Mouse (Mus musculus): ENCODE results near the gene Oxct1.
A peak's percentile ranks its signal among the peaks of the same experiment; 100 is the strongest.

DNA sequence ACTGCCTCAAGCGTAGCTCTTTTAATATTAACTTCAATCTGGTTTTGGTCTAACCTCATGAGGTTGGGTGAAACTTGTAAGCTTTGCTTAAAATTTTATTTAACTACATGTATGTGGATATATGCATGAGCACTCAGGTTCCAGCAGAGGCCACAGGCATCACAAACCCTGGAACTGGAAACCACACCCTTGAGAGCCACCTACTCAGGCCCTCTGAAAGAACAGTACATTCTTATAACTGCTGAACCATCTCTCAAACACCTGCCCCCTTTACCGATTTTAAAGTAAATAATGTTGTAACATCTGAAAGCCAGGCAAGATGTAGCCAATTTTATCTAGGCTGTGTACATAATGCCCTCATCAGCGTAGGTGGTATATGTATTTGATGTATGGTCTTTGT lies 46.3 kb upstream of the Oxct1 start:
- TF ChIP-seq EP300 (IDR thresholded peaks at IDR 0.05; ENCODE audit: low read depth), result peak; percentile 20; the same call in 1 of the 2 replicates
- no peak for TF ChIP-seq CTCF (IDR thresholded peaks at IDR 0.05; ENCODE audit: low read depth)
